Mouse (Mus musculus) hindbrain, embryonic 11.5 days (tissue): ENCODE results near the gene Tiam1. TPM values are rescaled to one million over a fixed set of nuclear protein-coding genes. Genes with fewer than 3 reads are reported as not detected.

Experiments
- ATAC-seq: fragments of 200-750 bp; cut with Nextera tagmentation; 2 replicates; pipeline ENCODE4 v1.8.0; 2017; ENCODE audit warnings: mild to moderate bottlenecking, moderate TSS enrichment, moderate library complexity; ENCODE audit not compliant: low FRiP score
- DNase-seq: peaks from one replicate; pipeline ENCODE4 v3.0.0-alpha.2; 2015; ENCODE audit warnings: low spot score
- H3K27ac ChIP-seq: fragments of 300-500 bp; sonication (generic); 2 replicates; pipeline ENCODE4 v1.5.1; 2014; ENCODE audit warnings: mild to moderate bottlenecking, low read depth, low read length
- H3K27me3 ChIP-seq: fragments of 300-500 bp; sonication (generic); 2 replicates; pipeline ENCODE4 v1.6.1; 2014; ENCODE audit warnings: mild to moderate bottlenecking, low read length, moderate library complexity, mixed read lengths; ENCODE audit not compliant: control insufficient read depth, insufficient read depth
- H3K36me3 ChIP-seq: fragments of 300-500 bp; sonication (generic); 2 replicates; pipeline ENCODE4 v1.6.1; 2014; ENCODE audit warnings: mild to moderate bottlenecking, low read length, moderate library complexity, mixed read lengths; ENCODE audit not compliant: control insufficient read depth, insufficient read depth
- H3K4me1 ChIP-seq: fragments of 300-500 bp; sonication (generic); replicated peaks from 2 replicates; pipeline ENCODE4 v1.6.1; 2014; ENCODE audit warnings: low read length, mixed read lengths; ENCODE audit not compliant: control insufficient read depth, insufficient read depth
- H3K4me2 ChIP-seq: fragments of 300-500 bp; sonication (generic); replicated peaks from 2 replicates; pipeline ENCODE4 v1.6.1; 2014; ENCODE audit warnings: mild to moderate bottlenecking, low read depth, low read length
- H3K4me3 ChIP-seq: fragments of 300-500 bp; sonication (generic); 2 replicates; pipeline ENCODE4 v1.5.1; 2014; ENCODE audit warnings: low read depth, low read length
- H3K9ac ChIP-seq: fragments of 300-500 bp; sonication (generic); 2 replicates; pipeline ENCODE4 v1.6.1; 2014; ENCODE audit warnings: low read depth, low read length
- H3K9me3 ChIP-seq: fragments of 300-500 bp; sonication (generic); 2 replicates; pipeline ENCODE4 v1.6.1; 2016; ENCODE audit warnings: low read length; ENCODE audit not compliant: control insufficient read depth
- WGBS: fragments of 180-500 bp; shearing (Covaris S2); extraction: QIAGEN DNeasy Blood & Tissue Kit; methylation state at CpG from one replicate; pipeline ENCODE4 v1.1.7; 2014; 5-methylcytosine and 5-hydroxymethylcytosine counted together
- polyA plus RNA-seq: library from polyadenylated mRNA; unstranded; fragments of >200 nt; fragmentation: Nextera tagmentation; extraction: Ambion mirVana; gene quantifications from 2 replicates; pipeline ENCODE4 v1.2.1, GENCODE M21; 2014

The Tiam1 gene
- polyA plus RNA-seq, 1 experiment from 2014 or later = 27.6 TPM

DNA sequence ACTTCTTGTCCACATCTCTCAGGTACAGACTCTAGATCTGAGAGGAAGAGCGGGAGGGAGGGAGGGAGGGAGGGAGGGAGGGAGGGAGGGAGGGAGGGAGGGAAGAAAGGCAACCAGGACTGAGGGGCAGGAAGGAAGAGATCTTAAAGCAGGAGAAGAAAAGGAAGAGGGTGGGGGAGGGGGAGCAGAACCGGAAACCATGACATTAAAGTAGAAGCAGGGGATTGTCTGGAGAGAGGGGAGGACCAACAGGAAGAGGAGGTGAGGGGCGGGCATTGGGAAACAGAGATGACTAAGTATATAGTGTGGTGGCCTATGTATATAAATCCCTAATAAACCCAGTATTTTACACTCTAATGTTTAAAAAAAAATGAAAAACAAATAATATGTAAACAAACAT lies 34.1 kb downstream of the Tiam1 start:
- DNase-seq (no peak), ATAC-seq (no peak)
- no peaks in the 10 kb centered on the region; the same call in 1 of the 2 replicates for H3K27me3 ChIP-seq
- no peak overlapping the region for H3K4me2 ChIP-seq
- no peak overlapping the region for H3K27ac ChIP-seq
- no peaks in the 10 kb centered on the region for H3K9me3 ChIP-seq
- H3K4me1 ChIP-seq = no peaks in the 10 kb centered on the region
- no peak overlapping the region for H3K4me3 ChIP-seq
- H3K9ac ChIP-seq = no peak overlapping the region
- no peaks in the 10 kb centered on the region for H3K36me3 ChIP-seq
- WGBS = 55% methylated on average over 2 of the region's 3 CpGs

DNA sequence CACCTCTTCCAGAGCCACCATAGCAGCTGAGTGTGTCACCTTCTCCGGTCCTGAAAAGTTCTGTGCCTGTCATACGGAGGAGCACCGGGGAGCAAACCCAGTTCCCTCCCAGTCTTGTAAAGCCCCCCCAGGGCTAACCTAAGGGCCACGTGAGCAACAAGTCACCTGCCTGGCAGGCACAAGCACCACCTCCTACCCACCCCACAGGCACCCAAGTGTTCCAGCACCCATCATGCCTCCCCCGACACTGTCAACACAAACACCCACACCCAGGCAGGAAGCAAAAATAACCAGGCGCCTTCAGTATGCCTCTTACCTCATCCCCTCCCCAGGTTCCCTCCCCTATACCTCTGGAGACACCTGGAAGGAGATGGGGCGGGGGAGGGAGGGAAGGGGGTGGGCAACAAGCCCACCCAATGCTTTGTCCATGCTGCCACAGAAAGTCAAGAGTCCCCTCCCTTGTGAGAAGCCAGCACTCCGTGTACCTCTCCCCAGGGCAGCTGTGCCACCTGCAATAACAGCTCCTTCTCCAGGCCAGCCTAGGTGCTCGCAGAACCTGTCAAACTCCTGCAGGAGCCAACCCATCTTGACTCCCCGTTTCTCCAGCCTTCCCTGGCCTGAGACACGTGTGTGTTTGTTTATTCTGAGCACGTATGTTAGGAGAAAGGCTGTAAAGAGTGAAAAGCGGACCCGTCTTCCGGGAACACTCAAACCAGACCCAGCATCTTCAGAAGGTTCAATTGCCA lies 38.7 kb downstream of the Tiam1 start:
- no peaks in the 10 kb centered on the region; the same call in 1 of the 2 replicates for H3K27me3 ChIP-seq
- H3K27ac ChIP-seq = no peak overlapping the region
- H3K36me3 ChIP-seq = no peaks in the 10 kb centered on the region
- ATAC-seq = no peak
- H3K4me2 ChIP-seq = no peak overlapping the region
- no peaks in the 10 kb centered on the region; the same call in 1 of the 2 replicates for H3K4me1 ChIP-seq
- no peaks in the 10 kb centered on the region for H3K9me3 ChIP-seq
- no peak overlapping the region for H3K9ac ChIP-seq
- no peak for DNase-seq
- no peak overlapping the region for H3K4me3 ChIP-seq
- 77% methylated on average over 15 of the region's 15 CpGs for WGBS

DNA sequence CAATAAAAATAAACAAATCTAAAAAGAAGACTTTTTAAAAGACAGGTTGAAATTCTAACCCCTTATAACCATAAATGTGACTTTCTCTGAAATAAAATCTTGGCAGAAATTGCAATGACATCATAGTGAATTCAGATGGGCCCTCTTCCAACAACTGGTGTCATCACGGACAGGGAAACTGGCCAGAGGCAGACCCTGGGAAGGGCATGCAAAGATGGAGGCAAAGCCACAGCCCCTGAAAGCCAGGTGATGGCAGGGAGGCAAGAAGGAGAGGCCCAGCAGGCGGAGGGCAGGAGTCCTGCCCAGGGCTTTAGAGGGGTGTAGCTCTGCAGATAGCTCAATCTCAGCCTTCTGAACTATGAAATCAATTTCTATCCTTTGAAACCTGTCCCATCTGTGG lies 39.8 kb downstream of the Tiam1 start:
- Histone ChIP-seq H3K36me3 (no peaks in the 10 kb centered on the region), H3K27me3 (no peaks in the 10 kb centered on the region; the same call in 1 of the 2 replicates), H3K9me3 (no peaks in the 10 kb centered on the region), H3K27ac (no peak overlapping the region), H3K4me1 (no peaks in the 10 kb centered on the region; the same call in 1 of the 2 replicates), H3K9ac (no peak overlapping the region), H3K4me3 (no peak overlapping the region), H3K4me2 (no peak overlapping the region)
- 92% methylated on average over 2 of the region's 2 CpGs for WGBS
- DNase-seq = no peak
- ATAC-seq = no peak

DNA sequence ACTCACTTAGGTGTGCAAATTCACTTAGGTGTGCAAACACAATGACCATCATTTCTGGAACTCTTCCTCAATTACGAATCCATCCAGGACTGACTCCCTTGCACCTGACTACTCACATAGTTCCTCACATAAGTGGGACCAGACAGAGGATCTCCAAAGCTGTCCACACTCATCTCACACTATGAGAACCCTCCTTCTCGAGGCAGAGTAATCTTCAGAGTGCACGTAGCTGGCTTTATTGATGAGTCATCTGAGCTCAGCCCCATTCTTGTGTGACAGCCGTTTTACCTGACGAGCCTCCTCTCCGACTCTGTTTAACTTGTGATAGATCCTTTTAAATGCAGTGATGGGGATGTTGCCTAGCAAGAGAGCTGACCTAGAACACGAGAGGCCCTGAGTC lies 41.0 kb downstream of the Tiam1 start:
- no peak overlapping the region for H3K27ac ChIP-seq
- no peak overlapping the region for H3K9ac ChIP-seq
- no peak overlapping the region for H3K4me3 ChIP-seq
- no peak overlapping the region for H3K4me2 ChIP-seq
- WGBS = 90% methylated on average over 7 of the region's 7 CpGs
- H3K9me3 ChIP-seq = no peaks in the 10 kb centered on the region
- no peaks in the 10 kb centered on the region for H3K36me3 ChIP-seq
- DNase-seq (no peak), ATAC-seq (no peak)
- H3K4me1 ChIP-seq = no peaks in the 10 kb centered on the region; the same call in 1 of the 2 replicates
- H3K27me3 ChIP-seq = no peaks in the 10 kb centered on the region; the same call in 1 of the 2 replicates

DNA sequence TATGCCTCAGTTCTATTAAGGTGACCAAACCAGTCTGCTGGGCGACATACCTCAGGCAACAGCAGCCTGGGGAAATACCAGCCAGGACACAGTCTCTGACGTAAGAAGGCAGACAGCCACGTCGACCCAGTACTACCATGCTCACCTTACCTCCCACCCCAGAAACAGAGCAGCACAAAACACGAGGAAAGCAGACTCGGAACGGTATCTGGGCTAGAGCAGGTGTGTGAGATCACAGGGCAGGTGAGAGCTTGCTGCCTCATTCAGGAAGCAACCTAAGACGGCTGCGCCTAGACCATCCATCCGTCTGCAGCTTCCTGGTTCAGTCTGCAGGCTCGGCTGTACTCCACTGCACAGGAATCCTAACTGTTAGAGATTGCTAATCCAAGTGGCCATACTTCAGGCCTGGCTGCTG lies 45.4 kb downstream of the Tiam1 start:
- H3K4me3 ChIP-seq = no peak overlapping the region
- 87% methylated on average over 11 of the region's 11 CpGs for WGBS
- ATAC-seq = no peak

DNA sequence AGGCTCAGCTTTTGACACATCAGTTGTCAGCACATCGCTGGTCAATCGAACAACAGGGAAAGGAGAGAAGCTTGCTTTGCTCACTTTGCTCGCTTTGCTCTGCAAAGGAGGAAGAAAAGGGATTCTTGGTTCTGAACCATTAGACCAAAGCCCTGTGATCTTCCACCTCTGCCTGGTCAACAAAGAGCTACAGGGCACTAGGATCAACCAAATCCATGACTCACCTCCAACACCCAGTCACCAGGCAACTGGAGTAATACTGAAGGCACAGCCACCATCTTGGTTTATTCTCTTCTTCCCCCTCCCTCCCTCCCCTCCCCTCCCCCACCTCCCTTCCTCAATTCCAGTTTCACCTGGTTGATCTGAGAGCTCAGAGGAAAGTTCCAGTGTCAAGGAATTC lies 45.8 kb downstream of the Tiam1 start:
- H3K27ac ChIP-seq = no peak overlapping the region
- H3K9me3 ChIP-seq = no peaks in the 10 kb centered on the region
- WGBS = 97% methylated on average over 3 of the region's 3 CpGs
- no peak overlapping the region for H3K4me3 ChIP-seq
- no peaks in the 10 kb centered on the region for H3K4me1 ChIP-seq
- ATAC-seq (no peak), DNase-seq (no peak)
- H3K27me3 ChIP-seq = no peaks in the 10 kb centered on the region
- no peak overlapping the region for H3K9ac ChIP-seq
- no peaks in the 10 kb centered on the region for H3K36me3 ChIP-seq
- no peak overlapping the region for H3K4me2 ChIP-seq

More for the DNA sequence above, 45.4 kb downstream of the Tiam1 start:
- no peaks in the 10 kb centered on the region for H3K9me3 ChIP-seq
- no peaks in the 10 kb centered on the region for H3K36me3 ChIP-seq
- H3K4me1 ChIP-seq = no peaks in the 10 kb centered on the region
- no peaks in the 10 kb centered on the region for H3K27me3 ChIP-seq
- no peak for DNase-seq
- H3K9ac ChIP-seq = no peak overlapping the region
- no peak overlapping the region for H3K27ac ChIP-seq
- H3K4me2 ChIP-seq = no peak overlapping the region

DNA sequence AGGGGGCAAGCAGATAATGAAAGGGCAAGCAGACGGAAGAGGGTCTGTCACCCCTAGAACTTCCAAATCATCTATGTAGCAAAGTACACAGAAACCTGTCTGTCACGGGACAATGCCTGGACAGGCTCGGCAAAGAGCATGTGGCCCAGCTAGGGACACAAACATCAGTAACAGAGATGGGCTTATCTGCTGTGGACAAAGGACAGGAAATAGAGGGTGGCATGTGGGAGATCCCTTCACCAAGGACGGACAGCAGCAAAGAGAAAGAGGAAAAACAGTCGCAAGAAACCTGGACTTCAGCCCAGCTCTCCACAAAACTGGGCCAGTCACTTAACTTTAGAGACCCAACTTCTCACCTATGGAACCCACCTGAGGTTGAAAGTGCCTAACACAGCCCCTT lies 47.6 kb downstream of the Tiam1 start:
- no peak overlapping the region for H3K4me3 ChIP-seq
- DNase-seq (no peak), ATAC-seq (no peak)
- 88% methylated on average over 5 of the region's 5 CpGs for WGBS
- no peaks in the 10 kb centered on the region for H3K36me3 ChIP-seq
- H3K27me3 ChIP-seq = no peaks in the 10 kb centered on the region
- no peaks in the 10 kb centered on the region for H3K9me3 ChIP-seq
- H3K9ac ChIP-seq = no peak overlapping the region
- H3K4me2 ChIP-seq = no peak overlapping the region
- no peak overlapping the region for H3K27ac ChIP-seq
- H3K4me1 ChIP-seq = no peaks in the 10 kb centered on the region

DNA sequence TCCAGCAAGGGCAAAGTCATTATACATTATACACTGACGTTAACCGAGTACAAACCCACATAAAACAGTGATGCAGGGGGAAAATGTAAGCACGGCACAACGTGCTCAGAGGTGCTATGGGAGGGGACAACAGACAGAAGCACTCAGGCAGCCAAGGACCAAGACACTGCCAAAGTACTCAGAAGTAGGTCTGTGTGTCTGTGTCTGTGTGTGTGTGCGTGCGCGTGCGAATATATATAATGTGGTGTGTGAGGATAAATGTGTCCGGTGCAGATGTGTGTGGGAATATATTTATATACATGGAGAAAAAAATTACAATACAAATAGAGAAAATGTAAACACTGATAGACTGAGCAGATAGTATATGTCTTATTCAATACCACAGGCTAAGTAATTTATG lies 50.6 kb downstream of the Tiam1 start:
- Histone ChIP-seq H3K36me3 (no peaks in the 10 kb centered on the region), H3K4me3 (no peak overlapping the region), H3K27me3 (no peaks in the 10 kb centered on the region), H3K9ac (no peak overlapping the region), H3K9me3 (no peaks in the 10 kb centered on the region), H3K4me1 (no peaks in the 10 kb centered on the region), H3K27ac (no peak overlapping the region), H3K4me2 (no peak overlapping the region)
- ATAC-seq (no peak), DNase-seq (no peak)
- 85% methylated on average over 9 of the region's 9 CpGs for WGBS

DNA sequence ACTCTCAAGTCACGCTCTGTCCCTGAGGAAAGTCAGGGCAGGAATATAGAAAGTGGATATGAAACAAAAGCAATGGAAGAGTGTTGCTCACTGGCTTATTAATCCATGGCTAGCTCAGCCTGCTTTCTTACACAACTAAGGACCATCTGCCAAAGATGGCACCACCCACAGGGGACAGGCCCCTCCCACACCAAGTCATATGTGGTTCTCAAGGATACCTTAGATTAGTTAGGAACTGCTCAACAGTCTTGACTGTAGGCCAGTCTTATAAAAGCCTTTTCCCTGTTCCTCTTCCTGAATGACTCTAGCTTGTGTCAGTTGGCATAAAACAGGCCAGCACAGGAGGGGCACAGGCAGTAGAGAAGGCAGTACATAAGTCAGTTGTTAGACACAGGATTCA lies 51.7 kb downstream of the Tiam1 start:
- Histone ChIP-seq H3K9me3 (no peaks in the 10 kb centered on the region), H3K27ac (no peak overlapping the region), H3K4me1 (no peaks in the 10 kb centered on the region), H3K9ac (no peak overlapping the region), H3K4me3 (no peak overlapping the region), H3K4me2 (no peak overlapping the region), H3K36me3 (no peaks in the 10 kb centered on the region), H3K27me3 (no peaks in the 10 kb centered on the region)
- DNase-seq = no peak
- 87% methylated on average over 1 of the region's 1 CpGs for WGBS
- ATAC-seq = no peak
